Mouse (Mus musculus) megakaryocyte, embryonic 14.5 days (primary cell): ENCODE data around the gene Ddx49.

ENCODE experiments used
- FLI1 ChIP-seq: IDR thresholded peaks from 2 replicates; pipeline ENCODE4 v1.6.1; 2012; ENCODE audit warnings: low read length, inconsistent platforms, mixed read lengths
- GATA1 ChIP-seq: IDR thresholded peaks from 3 replicates; pipeline ENCODE4 v1.6.1; 2012; ENCODE audit warnings: mixed read lengths, low read length, inconsistent platforms, borderline replicate concordance

- TF ChIP-seq GATA1 (no peak), FLI1 (no peak)
Measured at GRCm38 (mm10) chr8:70274350-70274749, 27.9 kb downstream of the Ddx49 start.
